Mouse (Mus musculus) heart, postnatal 0 days (tissue): ENCODE results near the gene Rangrf. TPM values are rescaled to one million over a fixed set of nuclear protein-coding genes. Genes with fewer than 3 reads are reported as not detected.

Experiments used
- ATAC-seq: fragments of 200-750 bp; cut with Nextera tagmentation; 2 replicates; pipeline ENCODE4 v1.8.0; 2017; ENCODE audit warnings: low read depth, moderate number of reproducible peaks, moderate library complexity; ENCODE audit not compliant: insufficient read depth
- DNase-seq: peaks from one replicate; pipeline ENCODE4 v3.0.0-alpha.2; 2016; ENCODE audit warnings: low spot score
- H3K27ac ChIP-seq: fragments of 300-500 bp; sonication (generic); 2 replicates; pipeline ENCODE4 v1.5.1; 2014; ENCODE audit warnings: low read depth, mild to moderate bottlenecking
- H3K27me3 ChIP-seq: fragments of 300-500 bp; sonication (generic); 2 replicates; pipeline ENCODE4 v1.6.1; 2014; ENCODE audit warnings: low read length, mixed read lengths; ENCODE audit not compliant: control insufficient read depth, insufficient read depth
- H3K36me3 ChIP-seq: fragments of 300-500 bp; sonication (generic); replicated peaks from 2 replicates; pipeline ENCODE4 v1.6.1; 2014; ENCODE audit warnings: low read length, mixed read lengths; ENCODE audit not compliant: control insufficient read depth, insufficient read depth
- H3K4me1 ChIP-seq: fragments of 300-500 bp; sonication (generic); 2 replicates; pipeline ENCODE4 v1.6.1; 2014; ENCODE audit warnings: antibody characterized with exemption; ENCODE audit not compliant: control insufficient read depth, insufficient read depth
- H3K4me2 ChIP-seq: fragments of 300-500 bp; sonication (generic); 2 replicates; pipeline ENCODE4 v1.6.1; 2014; ENCODE audit warnings: low read depth, mild to moderate bottlenecking, low read length, moderate library complexity
- H3K4me3 ChIP-seq: fragments of 300-500 bp; sonication (generic); 2 replicates; pipeline ENCODE4 v1.5.1; 2014; ENCODE audit warnings: low read depth, low read length
- H3K9ac ChIP-seq: fragments of 300-500 bp; sonication (generic); replicated peaks from 2 replicates; pipeline ENCODE4 v1.6.1; 2014; ENCODE audit warnings: low read depth, low read length, mixed read lengths
- H3K9me3 ChIP-seq: fragments of 300-500 bp; sonication (generic); replicated peaks from 2 replicates; pipeline ENCODE4 v1.6.1; 2016; ENCODE audit warnings: low read length; ENCODE audit not compliant: control insufficient read depth
- CTCF ChIP-seq: IDR thresholded peaks from 2 replicates; pipeline ENCODE4 v1.5.1; 2016; ENCODE audit warnings: antibody characterized with exemption, control low read depth, low read depth
- EP300 ChIP-seq: IDR thresholded peaks from 2 replicates; pipeline ENCODE4 v1.6.1; 2016; ENCODE audit warnings: antibody characterized with exemption, low read depth
- WGBS: fragments of 180-500 bp; shearing (Covaris S2); extraction: QIAGEN DNeasy Blood & Tissue Kit; methylation state at CpG from one replicate; pipeline ENCODE4 v1.1.7; 2014; 5-methylcytosine and 5-hydroxymethylcytosine counted together
- polyA plus RNA-seq: library from polyadenylated mRNA; unstranded; fragments of >200 nt; fragmentation: Nextera tagmentation; extraction: Ambion mirVana; gene quantifications from 2 replicates; pipeline ENCODE4 v1.2.1, GENCODE M21; 2015
- total RNA-seq: library from RNA; depleted of rRNA; stranded (reverse); fragments of >200 nt; gene quantifications from 2 replicates; pipeline ENCODE4 v1.2.3, GENCODE M21; 2014; ENCODE audit warnings: low replicate concordance

Rangrf gene
- total and polyA plus RNA-seq, 2 experiments from 2014 or later = 78.0 to 101 TPM

DNA sequence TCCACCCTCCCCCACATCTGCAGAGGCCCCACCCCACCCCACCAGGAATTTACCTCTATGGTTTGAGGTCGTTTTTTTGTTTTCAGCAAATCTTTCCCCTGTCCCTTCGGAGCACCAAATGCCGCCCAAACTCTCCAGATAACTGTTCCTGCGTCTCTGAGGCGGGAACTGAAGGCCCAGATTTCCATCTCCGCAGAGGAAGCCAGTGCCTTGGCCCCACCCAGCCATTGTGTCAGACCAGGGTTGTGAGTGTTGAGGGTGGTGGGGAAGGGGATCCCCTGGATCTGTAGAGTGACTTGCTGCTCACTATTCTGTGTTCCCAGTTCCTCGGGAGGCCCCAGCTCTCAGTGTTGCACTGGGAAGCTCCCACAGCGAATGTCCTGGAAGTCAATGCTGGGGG is 17.7 kb downstream of the Rangrf start, which contains the start of gene Arhgef15:
Gene Arhgef15 (minus strand): TSS at position 173 of the 400 bp plus-strand sequence.
- peak within 1 kb of the TSS; percentile 48 for H3K4me3 ChIP-seq
- no peaks in the 10 kb centered on the region for H3K9me3 ChIP-seq
- no peaks in the 10 kb centered on the region for H3K36me3 ChIP-seq
- H3K4me2 ChIP-seq = peak within 1 kb of the TSS; percentile 69
- H3K27me3 ChIP-seq = 0 out of 2 replicates have a peak, but pooled peaks cover 8% of the 10 kb centered on the region
- peak within 1 kb of the TSS; percentile 46 for H3K9ac ChIP-seq
- no peak for TF ChIP-seq EP300
- DNase-seq = no peak
- H3K4me1 ChIP-seq = 0 out of 2 replicates have a peak, but pooled peaks cover 5% of the 10 kb centered on the region
- 0 out of 2 replicates have a peak, but pooled peaks have one; percentile 18 for ATAC-seq
- 36% methylated on average over 8 of the region's 8 CpGs for WGBS
- peak within 1 kb of the TSS; percentile 84 for H3K27ac ChIP-seq

DNA sequence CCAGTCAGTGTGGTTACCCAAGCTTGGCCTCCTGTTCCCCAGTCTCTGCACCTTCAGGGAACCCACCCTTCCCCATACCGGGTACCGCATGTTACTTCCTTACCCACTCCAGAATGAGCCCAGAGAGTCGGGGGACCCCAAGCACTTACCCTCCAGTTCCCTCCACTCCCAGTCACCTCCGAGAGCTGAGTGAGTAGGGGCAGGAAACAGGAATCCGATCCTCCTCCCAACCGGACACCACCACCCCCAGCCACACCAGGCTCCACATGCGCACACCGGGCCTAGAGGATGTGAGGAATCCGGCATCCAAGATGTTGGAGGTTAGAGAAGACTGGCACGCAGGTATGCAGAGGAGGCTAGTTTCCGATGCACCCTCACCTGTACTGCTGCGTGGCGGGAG is 18.3 kb downstream of the Rangrf start:
- Histone ChIP-seq H3K27ac (peak overlapping the region; percentile 84), H3K36me3 (no peaks in the 10 kb centered on the region), H3K27me3 (0 out of 2 replicates have a peak, but pooled peaks cover 8% of the 10 kb centered on the region), H3K4me3 (peak overlapping the region; percentile 48), H3K9ac (peak overlapping the region; percentile 46), H3K4me2 (peak overlapping the region; percentile 69), H3K4me1 (0 out of 2 replicates have a peak, but pooled peaks cover 5% of the 10 kb centered on the region), H3K9me3 (no peaks in the 10 kb centered on the region)
- 32% methylated on average over 13 of the region's 13 CpGs for WGBS
- TF ChIP-seq CTCF (no peak), EP300 (no peak)
- DNase-seq (no peak), ATAC-seq (peak; percentile 59)

- Histone ChIP-seq H3K27ac (peak overlapping the region; percentile 84), H3K27me3 (0 out of 2 replicates have a peak, but pooled peaks cover 8% of the 10 kb centered on the region), H3K9me3 (no peaks in the 10 kb centered on the region), H3K9ac (no peak overlapping the region), H3K36me3 (no peaks in the 10 kb centered on the region), H3K4me3 (peak overlapping the region; percentile 48), H3K4me2 (peak overlapping the region; percentile 69), H3K4me1 (0 out of 2 replicates have a peak, but pooled peaks cover 5% of the 10 kb centered on the region)
- peak; percentile 74 for DNase-seq
- 4% methylated on average over 3 of the region's 3 CpGs for WGBS
- TF ChIP-seq CTCF (no peak), EP300 (0 out of 2 replicates have a peak, but pooled peaks have one; percentile 31)
- peak; percentile 66; the same call in 1 of the 2 replicates for ATAC-seq
Measured at GRCm38 (mm10) chr11:68956107-68956506, 18.9 kb downstream of the Rangrf start.

DNA sequence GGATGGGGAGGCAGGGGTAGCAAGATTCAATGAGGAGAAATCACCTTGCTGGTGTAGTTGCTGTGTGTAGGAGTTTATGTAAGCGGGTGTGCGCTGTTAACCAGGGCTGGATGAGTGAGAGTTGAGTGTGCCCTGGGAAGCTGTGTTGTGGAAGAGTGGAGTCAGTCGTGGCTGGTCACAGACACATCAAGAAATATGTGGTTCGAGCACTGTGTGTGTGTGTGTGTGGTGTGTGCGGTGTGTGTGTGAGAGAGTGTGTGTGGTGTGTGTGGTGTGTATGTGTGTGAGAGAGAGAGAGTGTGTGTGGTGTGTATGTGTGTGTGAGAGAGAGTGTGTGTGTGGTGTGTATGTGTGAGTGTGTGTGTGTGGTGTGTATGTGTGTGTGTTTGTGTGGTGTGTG is 19.5 kb downstream of the Rangrf start:
- no peak for DNase-seq
- 0 out of 2 replicates have a peak, but pooled peaks cover 8% of the 10 kb centered on the region for H3K27me3 ChIP-seq
- no peaks in the 10 kb centered on the region for H3K36me3 ChIP-seq
- H3K9ac ChIP-seq = no peak overlapping the region
- no peak for ATAC-seq
- peak overlapping the region; percentile 38; the same call in 1 of the 2 replicates for H3K27ac ChIP-seq
- 0 out of 2 replicates have a peak, but pooled peaks cover 5% of the 10 kb centered on the region for H3K4me1 ChIP-seq
- peak overlapping the region; percentile 69 for H3K4me2 ChIP-seq
- TF ChIP-seq CTCF (no peak), EP300 (no peak)
- WGBS = 50% methylated on average over 5 of the region's 5 CpGs
- peak overlapping the region; percentile 41 for H3K4me3 ChIP-seq
- no peaks in the 10 kb centered on the region for H3K9me3 ChIP-seq

DNA sequence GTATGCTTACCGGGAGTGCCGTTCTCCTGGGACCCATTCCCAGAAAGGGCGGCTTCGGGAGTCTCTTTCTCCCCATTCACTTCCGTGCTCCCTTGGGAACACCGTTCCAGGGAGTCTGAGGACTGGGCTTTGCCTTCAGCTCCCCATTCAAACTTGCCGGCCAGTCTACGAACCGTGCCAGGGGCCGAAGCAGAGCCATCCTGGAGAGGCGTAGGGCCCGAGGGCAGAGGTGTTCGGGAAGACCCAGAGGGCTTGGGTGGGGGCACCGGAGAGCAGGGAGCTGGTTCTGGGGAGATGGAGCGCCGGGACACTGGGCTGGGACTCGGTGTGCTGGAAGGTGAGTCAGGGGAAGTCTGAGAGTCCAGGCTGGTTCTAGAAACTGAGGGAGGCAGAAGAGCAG is 20.6 kb downstream of the Rangrf start:
- Histone ChIP-seq H3K9ac (peak overlapping the region; percentile 37), H3K4me3 (peak overlapping the region; percentile 41), H3K9me3 (no peaks in the 10 kb centered on the region), H3K4me1 (0 out of 2 replicates have a peak, but pooled peaks cover 5% of the 10 kb centered on the region), H3K27ac (no peak overlapping the region), H3K4me2 (peak overlapping the region; percentile 69), H3K36me3 (0 out of 2 replicates have a peak, but pooled peaks cover under 1% of the 10 kb centered on the region), H3K27me3 (0 out of 2 replicates have a peak, but pooled peaks cover 8% of the 10 kb centered on the region)
- 1% methylated on average over 17 of the region's 17 CpGs for WGBS
- TF ChIP-seq EP300 (no peak), CTCF (no peak)
- ATAC-seq (no peak), DNase-seq (no peak)
